Mouse (Mus musculus): Measurements from ENCODE around the gene Tshz2. TPM values are rescaled to one million over a fixed set of nuclear protein-coding genes. Genes with fewer than 3 reads are reported as not detected.
A peak's percentile ranks its signal among the peaks of the same experiment; 100 is the strongest.

The Tshz2 gene
- polyA plus RNA-seq, 1 experiment, result 5.8 TPM

- no peak for TF ChIP-seq POLR2A (IDR thresholded peaks at IDR 0.05; ENCODE audit: low read depth, low read length)
- no peak for TF ChIP-seq CTCF (IDR thresholded peaks at IDR 0.05; ENCODE audit: extremely low read depth, insufficient read length, insufficient replicate concordance, low read depth, low read length)
- Histone ChIP-seq H3K4me3 (ENCODE audit: low read depth, low read length) (no peak overlapping the region), H3K27me3 (ENCODE audit: control insufficient read depth, insufficient read depth, low read length) (0 out of 2 replicates have a peak, but pooled peaks cover 5% of the 10 kb centered on the region), H3K27ac (ENCODE audit: insufficient read depth, low read depth, low read length) (no peak overlapping the region), H3K36me3 (ENCODE audit: control insufficient read depth, insufficient read depth, low read length) (no peaks in the 10 kb centered on the region), H3K4me1 (ENCODE audit: control insufficient read depth, insufficient read depth, insufficient read length, low read length) (no peaks in the 10 kb centered on the region)
- 57% methylated on average over 16 of the region's 16 CpGs for WGBS
These were observed 363.9 kb downstream of the Tshz2 start for GRCm38 (mm10) chr2:169996501-169997237.

GRCm38 (mm10) chr2:169997276-169998049, 364.6 kb downstream of the Tshz2 start:
- no peak for TF ChIP-seq CTCF (IDR thresholded peaks at IDR 0.05; ENCODE audit: extremely low read depth, insufficient read length, insufficient replicate concordance, low read depth, low read length)
- WGBS, result 75% methylated on average over 16 of the region's 16 CpGs
- H3K27me3 ChIP-seq (ENCODE audit: control insufficient read depth, insufficient read depth, low read length), result 0 out of 2 replicates have a peak, but pooled peaks cover 5% of the 10 kb centered on the region
- no peak overlapping the region for H3K4me3 ChIP-seq (ENCODE audit: low read depth, low read length)
- H3K4me1 ChIP-seq (ENCODE audit: control insufficient read depth, insufficient read depth, insufficient read length, low read length), result no peaks in the 10 kb centered on the region
- no peak overlapping the region for H3K27ac ChIP-seq (ENCODE audit: insufficient read depth, low read depth, low read length)
- no peaks in the 10 kb centered on the region for H3K36me3 ChIP-seq (ENCODE audit: control insufficient read depth, insufficient read depth, low read length)

- H3K27ac ChIP-seq (ENCODE audit: insufficient read depth, low read depth, low read length), result no peak overlapping the region
- H3K4me3 ChIP-seq (ENCODE audit: low read depth, low read length), result no peak overlapping the region
- no peaks in the 10 kb centered on the region for H3K4me1 ChIP-seq (ENCODE audit: control insufficient read depth, insufficient read depth, insufficient read length, low read length)
- H3K36me3 ChIP-seq (ENCODE audit: control insufficient read depth, insufficient read depth, low read length), result no peaks in the 10 kb centered on the region
- 0 out of 2 replicates have a peak, but pooled peaks cover 5% of the 10 kb centered on the region for H3K27me3 ChIP-seq (ENCODE audit: control insufficient read depth, insufficient read depth, low read length)
- TF ChIP-seq CTCF (IDR thresholded peaks at IDR 0.05; ENCODE audit: extremely low read depth, insufficient read length, insufficient replicate concordance, low read depth, low read length) (no peak), POLR2A (IDR thresholded peaks at IDR 0.05; ENCODE audit: low read depth, low read length) (no peak)
- 63% methylated on average over 11 of the region's 11 CpGs for WGBS
These were observed 366.1 kb downstream of the Tshz2 start for GRCm38 (mm10) chr2:169998878-169999337.

- TF ChIP-seq CTCF (IDR thresholded peaks at IDR 0.05; ENCODE audit: extremely low read depth, insufficient read length, insufficient replicate concordance, low read depth, low read length) (no peak), POLR2A (IDR thresholded peaks at IDR 0.05; ENCODE audit: low read depth, low read length) (no peak)
- H3K27ac ChIP-seq (ENCODE audit: insufficient read depth, low read depth, low read length), result no peak overlapping the region
These were observed 370.0 kb downstream of the Tshz2 start for GRCm38 (mm10) chr2:170002594-170003504.

GRCm38 (mm10) chr2:170003666-170004065, 370.9 kb downstream of the Tshz2 start:
- Histone ChIP-seq H3K27me3 (ENCODE audit: control insufficient read depth, insufficient read depth, low read length) (no peaks in the 10 kb centered on the region), H3K4me3 (ENCODE audit: low read depth, low read length) (no peak overlapping the region), H3K4me1 (ENCODE audit: control insufficient read depth, insufficient read depth, insufficient read length, low read length) (no peaks in the 10 kb centered on the region), H3K27ac (ENCODE audit: insufficient read depth, low read depth, low read length) (no peak overlapping the region), H3K36me3 (ENCODE audit: control insufficient read depth, insufficient read depth, low read length) (no peaks in the 10 kb centered on the region)
- 46% methylated on average over 8 of the region's 8 CpGs for WGBS
- no peak for TF ChIP-seq CTCF (IDR thresholded peaks at IDR 0.05; ENCODE audit: extremely low read depth, insufficient read length, insufficient replicate concordance, low read depth, low read length)
- no peak for TF ChIP-seq POLR2A (IDR thresholded peaks at IDR 0.05; ENCODE audit: low read depth, low read length)

More at GRCm38 (mm10) chr2:170002594-170003504, 370.0 kb downstream of the Tshz2 start:
- peak overlapping the region; percentile 26 for H3K4me3 ChIP-seq (ENCODE audit: low read depth, low read length)
- 22% methylated on average over 25 of the region's 25 CpGs for WGBS
- H3K27me3 ChIP-seq (ENCODE audit: control insufficient read depth, insufficient read depth, low read length), result no peaks in the 10 kb centered on the region
- no peaks in the 10 kb centered on the region for H3K4me1 ChIP-seq (ENCODE audit: control insufficient read depth, insufficient read depth, insufficient read length, low read length)
- no peaks in the 10 kb centered on the region for H3K36me3 ChIP-seq (ENCODE audit: control insufficient read depth, insufficient read depth, low read length)

- TF ChIP-seq POLR2A (IDR thresholded peaks at IDR 0.05; ENCODE audit: low read depth, low read length) (no peak), CTCF (IDR thresholded peaks at IDR 0.05; ENCODE audit: extremely low read depth, insufficient read length, insufficient replicate concordance, low read depth, low read length) (no peak)
- Histone ChIP-seq H3K36me3 (ENCODE audit: control insufficient read depth, insufficient read depth, low read length) (no peaks in the 10 kb centered on the region), H3K27me3 (ENCODE audit: control insufficient read depth, insufficient read depth, low read length) (no peaks in the 10 kb centered on the region), H3K4me3 (ENCODE audit: low read depth, low read length) (no peak overlapping the region), H3K4me1 (ENCODE audit: control insufficient read depth, insufficient read depth, insufficient read length, low read length) (no peaks in the 10 kb centered on the region), H3K27ac (ENCODE audit: insufficient read depth, low read depth, low read length) (no peak overlapping the region)
- WGBS, result 74% methylated on average over 8 of the region's 8 CpGs
These were observed 374.0 kb downstream of the Tshz2 start for GRCm38 (mm10) chr2:170006829-170007228.

Measured in small intestine, adult 2 months (tissue).